Comparison of ENCODE assay signal across 20 mouse cellular contexts in the genomic region with DNA sequence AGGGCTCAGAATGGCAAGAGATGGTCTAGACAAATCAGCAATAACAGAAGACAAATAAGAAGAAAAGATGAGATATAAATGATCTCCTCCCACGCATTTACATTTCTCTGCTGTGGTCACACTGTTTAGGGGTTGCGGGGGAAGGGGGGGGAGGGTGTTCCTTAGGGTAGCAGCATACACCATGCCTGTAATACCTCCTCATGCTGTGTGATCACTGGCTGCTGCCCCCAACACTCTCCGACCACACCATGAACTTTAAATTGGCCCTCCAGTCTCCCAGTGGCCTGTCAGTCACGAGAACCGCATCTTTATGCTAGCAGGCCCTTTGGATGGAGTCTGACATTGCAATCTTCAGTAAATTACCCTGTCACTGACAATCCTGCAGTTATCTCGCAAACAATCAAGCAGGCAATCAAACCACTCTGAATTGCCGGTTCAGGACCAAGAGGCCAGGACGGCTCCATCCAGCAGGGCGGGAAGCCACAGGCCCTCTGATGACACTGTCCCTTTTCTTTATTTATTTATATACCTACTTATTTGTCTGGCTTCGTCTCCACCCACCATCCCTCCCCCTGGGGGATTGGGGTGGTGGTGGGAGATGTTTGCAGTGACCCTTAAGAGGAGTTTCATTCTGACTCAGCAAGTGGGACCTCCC.
DNase-seq lines count a peak whose midpoint lies in the region; ATAC-seq and TF ChIP-seq lines count a peak whose summit lies in the region.
"Had no signal": no experiment of that assay in that cellular context is flagged by ENCODE, and none has a peak within 500 bp of the region (broad histone marks: within the 10 kb centered on the region; RNA-seq: fewer than 3 reads in every experiment).

No protein-coding gene starts in this region.

- no peaks in the 10 kb centered on the region for H3K36me3 ChIP-seq in hindbrain, embryonic 11.5 days (ENCODE audit: control insufficient read depth, insufficient read depth, low read length)
- H3K36me3 ChIP-seq in hindbrain, embryonic 10.5 days = no peaks in the 10 kb centered on the region
- no peaks in the 10 kb centered on the region for H3K36me3 ChIP-seq in intestine, postnatal 0 days (ENCODE audit: control insufficient read depth, insufficient read depth)
- H3K36me3 ChIP-seq: embryonic facial prominence, embryonic 13.5 days; heart, embryonic 15.5 days had no signal

- TF ChIP-seq CTCF in brain, embryonic 14.5 days (IDR thresholded peaks at IDR 0.05; ENCODE audit: borderline replicate concordance, extremely low read depth, insufficient read depth, insufficient read length) = no peak
- TF ChIP-seq CTCF in intestine, postnatal 0 days (IDR thresholded peaks at IDR 0.05; ENCODE audit: low read depth) = no peak

- no peak overlapping the region for H3K4me2 ChIP-seq in hindbrain, embryonic 11.5 days (replicated peaks; ENCODE audit: low read depth, low read length)
- no peak overlapping the region for H3K4me2 ChIP-seq in intestine, postnatal 0 days (replicated peaks; ENCODE audit: low read depth)
- H3K4me2 ChIP-seq: embryonic facial prominence, embryonic 13.5 days; heart, embryonic 15.5 days had no signal

- WGBS in hindbrain, embryonic 11.5 days = 55% methylated on average over 10 of the region's 10 CpGs
- 51% methylated on average over 10 of the region's 10 CpGs for WGBS in hindbrain, embryonic 10.5 days
- WGBS in intestine, postnatal 0 days = 32% methylated on average over 10 of the region's 10 CpGs

- H3K27ac ChIP-seq in hindbrain, embryonic 11.5 days (ENCODE audit: low read depth, low read length) = no peak overlapping the region
- H3K27ac ChIP-seq in hindbrain, embryonic 10.5 days = no peak overlapping the region
- H3K27ac ChIP-seq in intestine, postnatal 0 days (ENCODE audit: low read depth, low read length) = no peak overlapping the region
- H3K27ac ChIP-seq: embryonic facial prominence, embryonic 13.5 days; heart, embryonic 15.5 days; kidney, postnatal 0 days had no signal

- no peaks in the 10 kb centered on the region for H3K9me3 ChIP-seq in hindbrain, embryonic 11.5 days (ENCODE audit: control insufficient read depth, low read length)
- H3K9me3 ChIP-seq in hindbrain, embryonic 10.5 days = no peaks in the 10 kb centered on the region
- no peaks in the 10 kb centered on the region for H3K9me3 ChIP-seq in intestine, postnatal 0 days (ENCODE audit: control insufficient read depth)
- H3K9me3 ChIP-seq: embryonic facial prominence, embryonic 13.5 days; heart, embryonic 15.5 days had no signal

- 0 out of 2 replicates have a peak, but pooled peaks cover 2% of the 10 kb centered on the region for H3K4me1 ChIP-seq in hindbrain, embryonic 11.5 days (replicated peaks; ENCODE audit: control insufficient read depth, insufficient read depth, low read length)
- H3K4me1 ChIP-seq in hindbrain, embryonic 10.5 days (replicated peaks) = peaks cover 24% of the 10 kb centered on the region
- no peaks in the 10 kb centered on the region for H3K4me1 ChIP-seq in intestine, postnatal 0 days (replicated peaks; ENCODE audit: control insufficient read depth, insufficient read depth, low read length)
- H3K4me1 ChIP-seq: heart, embryonic 15.5 days; megakaryocyte, embryonic 14.5 days had no signal

- TF ChIP-seq POLR2A in brain, embryonic 14.5 days (IDR thresholded peaks at IDR 0.05; ENCODE audit: borderline replicate concordance, extremely low read depth, insufficient read depth, insufficient read length, poor library complexity, severe bottlenecking) = no peak

- no peak overlapping the region for H3K9ac ChIP-seq in hindbrain, embryonic 11.5 days (ENCODE audit: low read depth, low read length)
- no peak overlapping the region for H3K9ac ChIP-seq in intestine, postnatal 0 days (ENCODE audit: low read depth, low read length)
- H3K9ac ChIP-seq: embryonic facial prominence, embryonic 13.5 days; heart, embryonic 15.5 days; liver, postnatal 0 days had no signal

- no peaks in the 10 kb centered on the region for H3K27me3 ChIP-seq in hindbrain, embryonic 11.5 days (ENCODE audit: control insufficient read depth, insufficient read depth, low read length)
- H3K27me3 ChIP-seq in hindbrain, embryonic 10.5 days (ENCODE audit: insufficient read depth, poor library complexity, severe bottlenecking) = no peaks in the 10 kb centered on the region; the same call in 1 of the 2 replicates
- H3K27me3 ChIP-seq in intestine, postnatal 0 days (replicated peaks; ENCODE audit: control insufficient read depth, insufficient read depth, low read length) = no peaks in the 10 kb centered on the region
- H3K27me3 ChIP-seq: megakaryocyte, embryonic 14.5 days had no signal

- ATAC-seq in hindbrain, embryonic 11.5 days (ENCODE audit: low FRiP score) = peak; percentile 49; the same call in 1 of the 2 replicates
- no peak for ATAC-seq in intestine, postnatal 0 days
- ATAC-seq: liver, postnatal 0 days had no signal

- DNase-seq in hindbrain, embryonic 11.5 days (ENCODE audit: low spot score) = no peak
- no peak for DNase-seq in hindbrain, embryonic 10.5 days (ENCODE audit: low spot score)
- DNase-seq in brain, embryonic 14.5 days (ENCODE audit: low read depth) = peak; percentile 56
- DNase-seq in embryo, embryonic 9.5 days (ENCODE audit: extremely low spot score) = peak; percentile 9
- DNase-seq in mesoderm, embryonic 11.5 days (ENCODE audit: low read depth, low spot score) = peak; percentile 12
- DNase-seq in adrenal gland, postnatal 25 days = no peak
- DNase-seq: cerebellum, adult 2 months; cerebellum, postnatal 36 days; gastrocnemius, postnatal 36 days; kidney, adult 18-20 months; layer of hippocampus, postnatal 36 days; left cerebral cortex, postnatal 4 days; liver, postnatal 0 days; lung, postnatal 14 days; thymus, postnatal 14 days had no signal

- no peak overlapping the region for H3K4me3 ChIP-seq in hindbrain, embryonic 11.5 days (ENCODE audit: low read depth, low read length)
- no peak overlapping the region for H3K4me3 ChIP-seq in hindbrain, embryonic 10.5 days
- H3K4me3 ChIP-seq in intestine, postnatal 0 days (ENCODE audit: low read depth, low read length) = no peak overlapping the region
- H3K4me3 ChIP-seq: embryonic facial prominence, embryonic 13.5 days; heart, embryonic 15.5 days; megakaryocyte, embryonic 14.5 days had no signal

Comparison
In these comparisons a context has a peak if more than half of its experiments do, and no peak if none do; other contexts are left out.
1. DNase-seq: peak in brain, embryonic 14.5 days (single experiment), embryo, embryonic 9.5 days (single experiment) and mesoderm, embryonic 11.5 days (single experiment); none in hindbrain, embryonic 11.5 days (single experiment), hindbrain, embryonic 10.5 days (single experiment) and adrenal gland, postnatal 25 days (single experiment).